Mouse (Mus musculus) midbrain, postnatal 0 days (tissue): ENCODE data around the gene St6galnac6. TPM values are rescaled to one million over a fixed set of nuclear protein-coding genes. Genes with fewer than 3 reads are reported as not detected.

ENCODE experiments used
- ATAC-seq: fragments of 200-750 bp; cut with Nextera tagmentation; 2 replicates; pipeline ENCODE4 v1.8.0; 2017; ENCODE audit warnings: moderate number of reproducible peaks, mild to moderate bottlenecking, moderate TSS enrichment, moderate library complexity; ENCODE audit not compliant: low FRiP score
- DNase-seq: peaks from one replicate; pipeline ENCODE4 v3.0.0-alpha.2; 2015; ENCODE audit warnings: low spot score
- H3K27ac ChIP-seq: fragments of 300-500 bp; sonication (generic); 2 replicates; pipeline ENCODE4 v1.5.1; 2014; ENCODE audit warnings: low read depth, mild to moderate bottlenecking, low read length, mixed read lengths
- H3K27me3 ChIP-seq: fragments of 300-500 bp; sonication (generic); 2 replicates; pipeline ENCODE4 v1.6.1; 2014; ENCODE audit warnings: low read length, control low read depth, mixed read lengths; ENCODE audit not compliant: insufficient read depth
- H3K36me3 ChIP-seq: fragments of 300-500 bp; sonication (generic); 2 replicates; pipeline ENCODE4 v1.6.1; 2014; ENCODE audit warnings: low read length, control low read depth, mixed read lengths; ENCODE audit not compliant: insufficient read depth
- H3K4me1 ChIP-seq: fragments of 300-500 bp; sonication (generic); 2 replicates; pipeline ENCODE4 v1.6.1; 2014; ENCODE audit warnings: mild to moderate bottlenecking, control low read depth, antibody characterized with exemption, low read length, mixed read lengths; ENCODE audit not compliant: insufficient read depth
- H3K4me2 ChIP-seq: fragments of 300-500 bp; sonication (generic); 2 replicates; pipeline ENCODE4 v1.6.1; 2014; ENCODE audit warnings: low read depth, mild to moderate bottlenecking, low read length, mixed read lengths; ENCODE audit not compliant: poor library complexity, severe bottlenecking
- H3K4me3 ChIP-seq: fragments of 300-500 bp; sonication (generic); 2 replicates; pipeline ENCODE4 v1.5.1; 2014; ENCODE audit warnings: low read depth, mild to moderate bottlenecking, low read length, moderate library complexity
- H3K9ac ChIP-seq: fragments of 300-500 bp; sonication (generic); replicated peaks from 2 replicates; pipeline ENCODE4 v1.6.1; 2014; ENCODE audit warnings: mild to moderate bottlenecking, low read length, moderate library complexity, mixed read lengths; ENCODE audit not compliant: poor library complexity, severe bottlenecking
- H3K9me3 ChIP-seq: fragments of 300-500 bp; sonication (generic); 2 replicates; pipeline ENCODE4 v1.6.1; 2016; ENCODE audit warnings: low read length, control low read depth
- CTCF ChIP-seq: IDR thresholded peaks from 2 replicates; pipeline ENCODE4 v1.5.1; 2016; ENCODE audit warnings: antibody characterized with exemption, mild to moderate bottlenecking
- WGBS: fragments of 180-500 bp; shearing (Covaris S2); extraction: QIAGEN DNeasy Blood & Tissue Kit; methylation state at CpG from one replicate; pipeline ENCODE4 v1.1.7; 2014; 5-methylcytosine and 5-hydroxymethylcytosine counted together
- polyA plus RNA-seq: library from polyadenylated mRNA; unstranded; fragments of >200 nt; fragmentation: Nextera tagmentation; extraction: Ambion mirVana; gene quantifications from 2 replicates; pipeline ENCODE4 v1.2.1, GENCODE M21; 2015
- total RNA-seq: library from RNA; depleted of rRNA; stranded (reverse); fragments of >200 nt; gene quantifications from 2 replicates; pipeline ENCODE4 v1.2.3, GENCODE M21; 2014

The St6galnac6 gene
- total and polyA plus RNA-seq, 2 experiments from 2014 or later: 45.2 to 166 TPM

DNA sequence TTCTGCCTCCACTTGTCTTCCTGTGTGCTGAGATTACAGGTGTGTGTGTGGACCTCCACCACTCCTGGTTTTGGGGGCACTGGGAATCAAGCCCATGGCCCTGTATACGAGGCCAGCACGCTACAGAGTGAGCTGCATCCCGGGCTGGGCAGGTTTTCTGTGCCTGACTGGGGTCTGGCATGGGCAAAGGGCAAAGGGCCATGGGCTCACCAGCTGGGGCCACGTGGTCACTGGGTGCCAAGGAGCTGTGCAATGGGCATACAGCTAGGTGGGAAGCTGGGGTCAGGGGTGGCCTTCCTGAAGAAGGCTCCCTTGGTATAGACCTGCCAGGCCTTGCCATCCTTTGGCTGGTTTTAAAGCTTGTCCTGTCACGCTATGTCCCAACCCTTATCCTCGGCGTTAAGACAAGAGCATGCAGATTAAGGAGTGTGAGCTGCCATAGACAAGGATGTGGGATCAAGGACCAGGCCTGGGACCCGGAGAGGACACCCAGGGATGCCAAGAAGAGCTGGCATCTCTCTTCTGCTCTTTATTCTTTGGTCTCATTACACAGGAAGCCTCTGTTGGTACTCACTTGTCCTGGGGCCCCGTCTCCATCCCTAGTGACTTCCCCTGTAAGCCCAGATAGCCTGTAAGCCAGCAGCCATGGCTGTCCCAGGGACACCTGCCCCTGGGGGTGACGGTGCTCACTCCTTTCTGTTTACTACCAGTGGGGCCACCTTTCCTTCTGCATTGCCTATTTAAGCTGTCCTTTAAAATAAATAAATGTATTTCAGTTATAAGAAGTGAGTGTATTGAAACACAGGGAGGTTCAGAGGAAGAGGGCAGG, 35.0 kb downstream of the St6galnac6 start:
- Histone ChIP-seq H3K27ac (no peak overlapping the region), H3K9ac (0 out of 2 replicates have a peak overlapping the region, but pooled peaks have one; percentile 8), H3K27me3 (no peaks in the 10 kb centered on the region), H3K36me3 (peaks cover 12% of the 10 kb centered on the region), H3K4me3 (no peak overlapping the region), H3K9me3 (no peaks in the 10 kb centered on the region), H3K4me2 (no peak overlapping the region), H3K4me1 (no peaks in the 10 kb centered on the region)
- TF ChIP-seq CTCF: no peak
- DNase-seq: no peak
- ATAC-seq: no peak
- WGBS: 78% methylated on average over 10 of the region's 10 CpGs

DNA sequence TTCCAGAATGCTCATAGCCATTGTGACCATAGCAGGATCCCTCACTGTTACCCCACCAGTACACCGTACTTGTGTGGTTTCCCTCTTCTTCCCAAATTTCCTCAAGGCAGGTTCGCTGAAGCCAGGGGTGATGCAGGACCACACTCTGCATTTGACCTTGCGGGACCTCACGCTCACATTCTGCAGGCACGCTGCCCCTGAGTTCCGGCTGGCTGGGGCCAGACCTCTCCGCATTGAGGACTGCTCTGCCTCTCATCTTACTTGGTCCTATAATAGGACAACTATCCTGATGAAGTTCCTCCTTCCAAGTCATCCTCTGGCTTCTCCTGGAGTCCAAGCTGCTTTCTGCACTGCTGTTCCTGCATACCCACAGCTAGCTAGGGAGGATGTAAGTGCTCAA, 37.1 kb downstream of the St6galnac6 start:
- no peaks in the 10 kb centered on the region for H3K9me3 ChIP-seq
- no peak overlapping the region for H3K9ac ChIP-seq
- H3K4me2 ChIP-seq: no peak overlapping the region
- TF ChIP-seq CTCF: no peak
- ATAC-seq (no peak), DNase-seq (no peak)
- H3K4me1 ChIP-seq: no peaks in the 10 kb centered on the region
- no peak overlapping the region for H3K4me3 ChIP-seq
- H3K27ac ChIP-seq: no peak overlapping the region
- no peaks in the 10 kb centered on the region for H3K27me3 ChIP-seq
- WGBS: 86% methylated on average over 7 of the region's 7 CpGs
- H3K36me3 ChIP-seq: peaks cover 10% of the 10 kb centered on the region

GRCm38 (mm10) chr2:32637778-32638281, 38.3 kb downstream of the St6galnac6 start:
- Histone ChIP-seq H3K9me3 (no peaks in the 10 kb centered on the region), H3K27me3 (no peaks in the 10 kb centered on the region), H3K4me1 (no peaks in the 10 kb centered on the region), H3K4me3 (no peak overlapping the region), H3K9ac (no peak overlapping the region), H3K4me2 (no peak overlapping the region), H3K27ac (no peak overlapping the region), H3K36me3 (peaks cover 10% of the 10 kb centered on the region)
- no peak for ATAC-seq
- TF ChIP-seq CTCF: no peak
- DNase-seq: no peak
- 48% methylated on average over 11 of the region's 11 CpGs for WGBS

- ATAC-seq: no peak
- WGBS: 89% methylated on average over 1 of the region's 1 CpGs
Observed at GRCm38 (mm10) chr2:32639632-32640031, 40.1 kb downstream of the St6galnac6 start.

GRCm38 (mm10) chr2:32640550-32641051, 41.1 kb downstream of the St6galnac6 start:
- Histone ChIP-seq H3K9me3 (no peaks in the 10 kb centered on the region), H3K27ac (no peak overlapping the region), H3K27me3 (no peaks in the 10 kb centered on the region; the same call in 1 of the 2 replicates), H3K4me2 (no peak overlapping the region), H3K9ac (no peak overlapping the region), H3K36me3 (no peaks in the 10 kb centered on the region), H3K4me3 (no peak overlapping the region), H3K4me1 (no peaks in the 10 kb centered on the region)
- 65% methylated on average over 6 of the region's 6 CpGs for WGBS
- no peak for TF ChIP-seq CTCF
- DNase-seq (no peak), ATAC-seq (no peak)

More at GRCm38 (mm10) chr2:32639632-32640031, 40.1 kb downstream of the St6galnac6 start:
- no peak overlapping the region for H3K27ac ChIP-seq
- H3K36me3 ChIP-seq: peaks cover under 1% of the 10 kb centered on the region; the same call in 1 of the 2 replicates
- H3K4me1 ChIP-seq: no peaks in the 10 kb centered on the region
- no peak overlapping the region for H3K4me3 ChIP-seq
- TF ChIP-seq CTCF: no peak
- H3K27me3 ChIP-seq: no peaks in the 10 kb centered on the region
- no peaks in the 10 kb centered on the region for H3K9me3 ChIP-seq
- no peak overlapping the region for H3K4me2 ChIP-seq
- DNase-seq: no peak
- no peak overlapping the region for H3K9ac ChIP-seq

- WGBS: 85% methylated on average over 5 of the region's 5 CpGs
- H3K27me3 ChIP-seq: no peaks in the 10 kb centered on the region; the same call in 1 of the 2 replicates
Observed at GRCm38 (mm10) chr2:32641810-32642209, 42.3 kb downstream of the St6galnac6 start.

More at GRCm38 (mm10) chr2:32641810-32642209, 42.3 kb downstream of the St6galnac6 start:
- Histone ChIP-seq H3K4me2 (no peak overlapping the region), H3K9me3 (no peaks in the 10 kb centered on the region), H3K9ac (no peak overlapping the region), H3K4me1 (no peaks in the 10 kb centered on the region), H3K27ac (no peak overlapping the region), H3K36me3 (no peaks in the 10 kb centered on the region), H3K4me3 (no peak overlapping the region)
- ATAC-seq (no peak), DNase-seq (no peak)
- no peak for TF ChIP-seq CTCF
